Mouse (Mus musculus) thymus, adult 2 months (tissue): ENCODE results near the gene Metap2. TPM values are rescaled to one million over a fixed set of nuclear protein-coding genes. Genes with fewer than 3 reads are reported as not detected.

Experiments used
- DNase-seq: peaks from one replicate; pipeline ENCODE4 v3.0.0; 2021
- H3K27ac ChIP-seq: fragments of 200-500 bp; 2 replicates; pipeline ENCODE4 v1.5.1; 2012; ENCODE audit warnings: low read length, control low read depth; ENCODE audit not compliant: control insufficient read depth, insufficient read depth
- H3K27me3 ChIP-seq: fragments of 200-500 bp; 2 replicates; pipeline ENCODE4 v1.6.1; 2012; ENCODE audit warnings: mild to moderate bottlenecking, low read length, moderate library complexity, mixed read lengths; ENCODE audit not compliant: control insufficient read depth, insufficient read depth
- H3K36me3 ChIP-seq: fragments of 200-500 bp; 2 replicates; pipeline ENCODE4 v1.6.1; 2012; ENCODE audit warnings: mild to moderate bottlenecking, low read length, moderate library complexity; ENCODE audit not compliant: control insufficient read depth, insufficient read depth
- H3K4me1 ChIP-seq: fragments of 200-500 bp; replicated peaks from 2 replicates; pipeline ENCODE4 v1.6.1; 2012; ENCODE audit warnings: low read length; ENCODE audit not compliant: control insufficient read depth, insufficient read depth
- H3K4me3 ChIP-seq: fragments of 200-500 bp; 2 replicates; pipeline ENCODE4 v1.5.1; 2012; ENCODE audit warnings: mild to moderate bottlenecking, low read length, control low read depth, moderate library complexity; ENCODE audit not compliant: control insufficient read depth, insufficient read depth
- CTCF ChIP-seq: fragments of 200-500 bp; IDR thresholded peaks from 2 replicates; pipeline ENCODE4 v1.5.1; 2012; ENCODE audit warnings: mild to moderate bottlenecking, control low read depth, low read length, moderate library complexity, borderline replicate concordance; ENCODE audit not compliant: control insufficient read depth, poor library complexity, insufficient read depth; ENCODE audit errors: extremely low read depth
- POLR2A ChIP-seq: fragments of 200-500 bp; IDR thresholded peaks from 2 replicates; pipeline ENCODE4 v1.6.1; 2012; ENCODE audit warnings: mild to moderate bottlenecking, low read length, control low read depth, moderate library complexity; ENCODE audit not compliant: control insufficient read depth, poor library complexity, insufficient read depth; ENCODE audit errors: extremely low read depth
- WGBS: fragments of 180-500 bp; shearing (Covaris S2); methylation state at CpG from one replicate; pipeline ENCODE4 v1.1.7; 2018; 5-methylcytosine and 5-hydroxymethylcytosine counted together
- polyA plus RNA-seq: library from polyadenylated mRNA; depleted of rRNA; stranded (reverse); fragments of >200 nt; gene quantifications from 2 replicates; pipeline ENCODE4 v1.2.3, GENCODE M21; 2012

The Metap2 gene
- polyA plus RNA-seq, 1 experiment: 60.5 TPM

DNA sequence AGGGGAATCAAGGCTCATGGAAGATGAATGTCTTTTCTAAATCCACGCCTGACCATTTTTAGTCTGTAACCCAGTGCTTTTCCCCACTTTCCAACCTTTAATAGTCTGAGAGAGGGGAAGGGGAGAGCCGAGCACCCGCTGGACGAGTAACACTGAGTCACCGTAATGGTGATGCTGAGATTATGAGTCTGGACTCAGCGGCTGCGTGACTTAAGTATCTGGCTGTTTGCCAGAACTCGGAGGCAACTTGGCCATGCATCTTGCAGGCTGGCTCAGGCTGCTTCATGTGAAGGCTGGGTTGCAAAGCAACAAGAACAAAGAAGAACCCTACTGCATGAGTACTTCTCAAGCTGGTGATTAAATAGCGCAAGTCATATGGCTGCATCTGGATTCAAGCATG lies 37.1 kb upstream of the Metap2 start:
- H3K27me3 ChIP-seq: no peaks in the 10 kb centered on the region
- TF ChIP-seq CTCF (no peak), POLR2A (no peak)
- peak overlapping the region; percentile 22; the same call in 1 of the 2 replicates for H3K27ac ChIP-seq
- whole genome bisulfite sequencing: 89% methylated on average over 9 of the region's 9 CpGs
- H3K4me3 ChIP-seq: no peak overlapping the region
- DNase-seq: no peak
- no peaks in the 10 kb centered on the region for H3K36me3 ChIP-seq
- peaks cover 34% of the 10 kb centered on the region for H3K4me1 ChIP-seq

DNA sequence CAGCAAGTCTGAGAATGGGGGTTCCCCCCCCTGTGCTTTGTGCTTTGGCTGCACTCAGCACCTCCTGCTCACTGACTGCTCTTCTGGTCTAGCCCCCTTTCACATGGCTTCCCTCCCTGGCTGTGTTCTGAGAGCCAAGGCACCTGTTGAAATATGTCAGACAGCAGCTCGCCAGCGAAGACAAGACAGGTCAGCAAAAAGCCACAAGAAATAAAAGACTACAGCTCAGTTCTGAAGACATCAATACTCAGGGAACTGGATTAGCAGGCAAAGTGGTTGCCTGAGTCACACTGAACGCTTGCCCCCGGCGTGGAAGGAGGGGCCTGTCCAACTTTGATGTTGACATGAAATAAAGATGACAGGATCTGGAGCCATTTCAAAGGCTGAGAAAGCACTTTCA lies 36.0 kb upstream of the Metap2 start:
- Histone ChIP-seq H3K36me3 (no peaks in the 10 kb centered on the region), H3K4me3 (peak overlapping the region; percentile 16; the same call in 1 of the 2 replicates), H3K27ac (peak overlapping the region; percentile 76), H3K27me3 (no peaks in the 10 kb centered on the region), H3K4me1 (peaks cover 28% of the 10 kb centered on the region)
- TF ChIP-seq CTCF (no peak), POLR2A (no peak)
- peak; percentile 63 for DNase-seq
- WGBS: 3% methylated on average over 5 of the region's 5 CpGs

DNA sequence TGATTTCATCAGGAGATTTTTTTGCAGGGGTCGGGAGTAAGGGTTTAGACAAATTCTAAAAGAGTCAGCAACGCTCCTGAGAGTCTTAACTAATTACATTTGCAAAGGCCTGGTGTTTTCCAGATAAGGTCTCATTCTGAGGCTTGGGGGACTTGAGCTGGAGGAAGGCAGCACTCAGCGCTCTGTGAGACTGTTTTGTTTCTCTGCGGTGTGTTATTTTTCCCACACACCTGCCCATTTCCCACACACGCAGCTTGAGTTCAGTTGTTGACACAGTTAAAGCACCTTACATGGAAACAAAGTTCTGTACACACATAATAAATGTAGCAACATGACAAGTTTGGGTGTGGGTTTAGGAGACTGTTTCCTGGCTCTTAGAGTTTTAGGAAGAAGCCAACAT lies 35.1 kb upstream of the Metap2 start:
- Histone ChIP-seq H3K4me1 (peaks cover 28% of the 10 kb centered on the region), H3K4me3 (no peak overlapping the region), H3K27me3 (no peaks in the 10 kb centered on the region), H3K36me3 (no peaks in the 10 kb centered on the region), H3K27ac (peak overlapping the region; percentile 76)
- 28% methylated on average over 5 of the region's 5 CpGs for WGBS
- DNase-seq: no peak
- no peak for TF ChIP-seq CTCF
- no peak for TF ChIP-seq POLR2A

DNA sequence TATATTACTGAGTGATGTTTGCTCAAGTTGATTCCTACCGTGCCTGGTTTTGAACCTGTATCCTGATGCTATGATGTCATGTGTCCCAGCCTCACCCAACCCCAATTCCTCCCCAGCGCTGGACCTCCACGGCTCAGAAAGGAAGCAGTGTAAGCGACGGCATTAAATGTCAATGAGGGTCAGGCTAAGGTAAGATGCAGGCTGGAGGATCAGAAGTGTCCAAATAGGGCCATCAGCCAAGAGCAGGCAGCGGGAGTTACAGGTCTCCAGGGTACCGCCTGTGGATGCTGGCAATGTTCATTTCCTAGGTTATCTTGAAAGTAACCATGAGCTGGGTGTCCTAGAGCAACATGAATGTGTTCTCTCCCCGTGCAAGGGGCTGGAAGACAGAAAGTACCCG lies 34.5 kb upstream of the Metap2 start:
- Histone ChIP-seq H3K27ac (peak overlapping the region; percentile 33), H3K4me1 (peaks cover 28% of the 10 kb centered on the region), H3K4me3 (no peak overlapping the region), H3K27me3 (no peaks in the 10 kb centered on the region), H3K36me3 (no peaks in the 10 kb centered on the region)
- DNase-seq: no peak
- TF ChIP-seq CTCF: no peak
- no peak for TF ChIP-seq POLR2A
- WGBS: 85% methylated on average over 9 of the region's 9 CpGs

DNA sequence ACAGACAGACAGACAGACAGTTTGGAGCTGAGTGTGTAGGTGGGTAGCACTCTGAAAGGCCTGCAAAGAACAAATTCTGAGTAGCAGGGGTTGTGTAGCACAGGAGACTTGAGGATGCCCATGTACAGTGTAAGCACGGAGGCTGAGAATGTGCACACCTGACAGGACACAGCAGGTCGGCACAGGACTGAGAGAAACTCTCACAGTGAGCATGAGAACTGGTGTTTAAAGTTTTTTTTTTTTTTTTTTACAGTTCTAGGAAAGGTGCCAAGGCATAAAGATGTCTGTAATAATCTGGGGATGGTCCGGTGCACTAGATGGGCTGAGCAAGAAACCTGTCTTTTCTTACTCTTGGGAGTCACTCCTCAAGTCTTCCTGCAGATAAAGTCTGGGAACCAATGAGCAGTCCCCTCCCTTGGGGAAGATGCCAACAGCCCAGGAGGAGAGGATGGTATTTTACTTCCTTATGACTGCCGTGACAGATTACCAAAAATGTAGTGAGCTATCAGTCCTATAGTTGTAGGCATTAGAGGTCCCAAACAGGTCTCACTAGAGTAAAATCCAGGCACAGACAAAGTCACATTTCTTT lies 33.4 kb upstream of the Metap2 start:
- no peak for TF ChIP-seq CTCF
- no peak for TF ChIP-seq POLR2A
- Histone ChIP-seq H3K27ac (no peak overlapping the region), H3K36me3 (no peaks in the 10 kb centered on the region), H3K4me3 (no peak overlapping the region), H3K4me1 (peaks cover 28% of the 10 kb centered on the region), H3K27me3 (no peaks in the 10 kb centered on the region)
- DNase-seq: no peak
- WGBS: 71% methylated on average over 4 of the region's 4 CpGs

DNA sequence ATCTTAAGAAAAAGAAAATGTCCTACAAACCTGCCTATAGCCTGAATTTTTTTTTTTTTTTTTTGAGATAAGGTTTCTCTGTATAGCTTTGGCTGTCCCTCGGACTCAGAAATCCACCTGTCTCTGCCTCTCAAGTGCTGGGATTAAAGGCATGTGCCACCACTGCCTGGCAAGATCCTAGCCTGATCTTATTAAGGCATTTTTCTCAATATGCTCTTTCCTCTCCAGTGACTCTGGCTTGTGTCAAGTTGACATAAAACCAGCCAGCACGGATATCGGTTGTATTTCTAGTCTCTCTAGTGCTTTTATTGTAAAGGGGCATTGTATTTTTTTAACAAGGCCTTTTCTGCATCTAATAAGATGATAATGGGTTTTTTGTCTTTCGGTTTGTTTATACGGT lies 27.8 kb upstream of the Metap2 start:
- H3K27ac ChIP-seq: no peak overlapping the region
- H3K4me3 ChIP-seq: no peak overlapping the region
- no peak for DNase-seq
- H3K36me3 ChIP-seq: no peaks in the 10 kb centered on the region
- H3K4me1 ChIP-seq: no peaks in the 10 kb centered on the region
- no peaks in the 10 kb centered on the region for H3K27me3 ChIP-seq
- no peak for TF ChIP-seq CTCF
- TF ChIP-seq POLR2A: no peak
- WGBS: 85% methylated on average over 5 of the region's 5 CpGs

DNA sequence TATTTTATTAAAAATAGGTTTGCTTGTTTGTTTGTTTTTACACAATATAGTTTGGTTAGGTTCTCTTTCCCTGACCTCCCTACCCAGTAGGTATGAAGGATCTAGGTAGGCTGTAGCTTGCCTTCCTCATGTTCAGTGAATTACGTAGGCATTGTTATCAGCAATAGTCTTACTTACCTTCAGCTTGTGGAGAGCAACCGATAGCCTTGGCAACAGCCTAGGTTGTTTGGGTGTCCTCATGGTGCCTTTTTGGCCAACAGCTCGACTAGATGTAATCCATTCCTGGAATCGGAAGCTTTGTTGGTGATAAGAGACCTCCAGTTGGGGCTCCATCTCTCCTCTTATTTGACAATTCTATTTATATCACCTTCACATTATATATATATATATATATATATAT lies 24.3 kb upstream of the Metap2 start:
- 97% methylated on average over 4 of the region's 4 CpGs for WGBS
- H3K27me3 ChIP-seq: no peaks in the 10 kb centered on the region
- DNase-seq: no peak
- no peak for TF ChIP-seq CTCF
- TF ChIP-seq POLR2A: no peak
- H3K4me1 ChIP-seq: peaks cover 15% of the 10 kb centered on the region
- no peak overlapping the region for H3K27ac ChIP-seq
- H3K4me3 ChIP-seq: no peak overlapping the region
- H3K36me3 ChIP-seq: no peaks in the 10 kb centered on the region
